Mouse (Mus musculus) kidney, adult 2 months (tissue): Measurements from ENCODE around the gene Ncmap.

Experiments
- CTCF ChIP-seq: fragments of 200-500 bp; conservative IDR thresholded peaks from 2 replicates; pipeline ENCODE4 v1.5.1; 2011; ENCODE audit warnings: low read depth, mild to moderate bottlenecking, control low read depth, low read length, moderate library complexity, mixed read lengths; ENCODE audit not compliant: insufficient read depth, insufficient read length
- POLR2A ChIP-seq: fragments of 200-500 bp; IDR thresholded peaks from one replicate; pipeline ENCODE4 v1.6.1; 2011; ENCODE audit warnings: low read depth, low read length, control low read depth

- no peak for TF ChIP-seq CTCF
- no peak for TF ChIP-seq POLR2A
Observed at GRCm38 (mm10) chr4:135326469-135326868, 71.6 kb downstream of the Ncmap start.
